Mouse (Mus musculus): ENCODE results near the gene Rab25. TPM values are rescaled to one million over a fixed set of nuclear protein-coding genes. Genes with fewer than 3 reads are reported as not detected.
A peak's percentile ranks its signal among the peaks of the same experiment; 100 is the strongest.
"Not testable (repeated sequence)": the region's sequence is repeated elsewhere in the genome, so short reads cannot be mapped to it uniquely, and the experiment has no call there.

Rab25 gene
- polyA plus RNA-seq (2015; fragmentation: Nextera tagmentation; extraction: Ambion mirVana), result 7.7 and 9.3 TPM in 2 replicates

GRCm38 (mm10) chr3:88548180-88548917 lies at the start of gene Rab25:
Rab25 (minus strand) TSS chr3:88548300.
- H3K9ac ChIP-seq, result no peak within 1 kb of the TSS
- H3K27ac ChIP-seq, result no peak within 1 kb of the TSS
- no peaks in the 10 kb centered on the region for H3K9me3 ChIP-seq

GRCm38 (mm10) chr3:88596547-88596946 lies 48.4 kb upstream of the Rab25 start:
- H3K4me2 ChIP-seq (replicated peaks); ATAC-seq (ENCODE audit: low FRiP score, low read depth); H3K27ac ChIP-seq; H3K9me3 ChIP-seq; H3K9ac ChIP-seq; H3K27me3 ChIP-seq; H3K4me3 ChIP-seq; H3K36me3 ChIP-seq: not testable (repeated sequence)
- H3K4me1 ChIP-seq, result peaks cover 19% of the 10 kb centered on the region
- WGBS, result 76% methylated on average over 4 of the region's 4 CpGs

More at GRCm38 (mm10) chr3:88548180-88548917, at the start of gene Rab25:
- H3K27me3 ChIP-seq, result no peaks in the 10 kb centered on the region
- 46% methylated on average over 18 of the region's 18 CpGs for WGBS
- H3K4me2 ChIP-seq (replicated peaks), result 0 out of 2 replicates have a peak within 1 kb of the TSS, but pooled peaks have one; percentile 9
- no peak for ATAC-seq (ENCODE audit: low FRiP score, low read depth)
- no peak within 1 kb of the TSS for H3K4me3 ChIP-seq
- H3K36me3 ChIP-seq, result no peaks in the 10 kb centered on the region
- H3K4me1 ChIP-seq, result peaks cover 16% of the 10 kb centered on the region

GRCm38 (mm10) chr3:88593893-88594580 lies 45.9 kb upstream of the Rab25 start:
- no peak; the same call in 1 of the 2 replicates for ATAC-seq (ENCODE audit: low FRiP score, low read depth)
- Histone ChIP-seq H3K27me3 (no peaks in the 10 kb centered on the region), H3K9ac (no peak overlapping the region), H3K4me2 (replicated peaks) (peak overlapping the region; percentile 31), H3K36me3 (peaks cover 6% of the 10 kb centered on the region), H3K27ac (peak overlapping the region; percentile 65; the same call in 1 of the 2 replicates), H3K4me3 (no peak overlapping the region), H3K9me3 (no peaks in the 10 kb centered on the region), H3K4me1 (peaks cover 32% of the 10 kb centered on the region)
- WGBS, result 35% methylated on average over 10 of the region's 10 CpGs

GRCm38 (mm10) chr3:88592942-88593576 lies 45.0 kb upstream of the Rab25 start:
- H3K27me3 ChIP-seq, result no peaks in the 10 kb centered on the region
- H3K9ac ChIP-seq, result no peak overlapping the region
- no peak for ATAC-seq (ENCODE audit: low FRiP score, low read depth)
- no peak overlapping the region for H3K4me3 ChIP-seq
- 74% methylated on average over 10 of the region's 10 CpGs for WGBS
- H3K36me3 ChIP-seq, result peaks cover 16% of the 10 kb centered on the region
- no peaks in the 10 kb centered on the region for H3K9me3 ChIP-seq
- H3K4me2 ChIP-seq (replicated peaks), result no peak overlapping the region
- no peak overlapping the region for H3K27ac ChIP-seq
- H3K4me1 ChIP-seq, result peaks cover 32% of the 10 kb centered on the region

- Histone ChIP-seq H3K4me2 (replicated peaks) (no peak overlapping the region), H3K27me3 (no peaks in the 10 kb centered on the region), H3K9ac (no peak overlapping the region), H3K9me3 (no peaks in the 10 kb centered on the region), H3K27ac (no peak overlapping the region; the same call in 1 of the 2 replicates), H3K4me3 (no peak overlapping the region), H3K4me1 (peaks cover 32% of the 10 kb centered on the region), H3K36me3 (peaks cover 25% of the 10 kb centered on the region)
- WGBS, result 35% methylated on average over 9 of the region's 9 CpGs
- no peak for ATAC-seq (ENCODE audit: low FRiP score, low read depth)
These were observed 44.0 kb upstream of the Rab25 start for GRCm38 (mm10) chr3:88591950-88592731.

- Histone ChIP-seq H3K9me3 (no peaks in the 10 kb centered on the region), H3K4me3 (no peak overlapping the region), H3K9ac (no peak overlapping the region; the same call in 1 of the 2 replicates), H3K36me3 (peaks cover 36% of the 10 kb centered on the region), H3K4me2 (replicated peaks) (no peak overlapping the region), H3K4me1 (peaks cover 32% of the 10 kb centered on the region), H3K27me3 (no peaks in the 10 kb centered on the region), H3K27ac (peak overlapping the region; percentile 33; the same call in 1 of the 2 replicates)
- 45% methylated on average over 3 of the region's 3 CpGs for WGBS
- ATAC-seq (ENCODE audit: low FRiP score, low read depth), result no peak
These were observed 42.9 kb upstream of the Rab25 start for GRCm38 (mm10) chr3:88591044-88591443.

GRCm38 (mm10) chr3:88590246-88590645 lies 42.1 kb upstream of the Rab25 start:
- peaks cover 32% of the 10 kb centered on the region for H3K4me1 ChIP-seq
- 28% methylated on average over 5 of the region's 5 CpGs for WGBS
- H3K27ac ChIP-seq, result peak overlapping the region; percentile 39; the same call in 1 of the 2 replicates
- peaks cover 43% of the 10 kb centered on the region for H3K36me3 ChIP-seq
- no peak overlapping the region for H3K4me3 ChIP-seq
- ATAC-seq (ENCODE audit: low FRiP score, low read depth), result no peak
- H3K27me3 ChIP-seq, result no peaks in the 10 kb centered on the region
- H3K9ac ChIP-seq, result no peak overlapping the region
- no peaks in the 10 kb centered on the region for H3K9me3 ChIP-seq
- no peak overlapping the region for H3K4me2 ChIP-seq (replicated peaks)

- Histone ChIP-seq H3K4me1 (peaks cover 13% of the 10 kb centered on the region), H3K27ac (no peak overlapping the region), H3K36me3 (peaks cover 73% of the 10 kb centered on the region), H3K4me3 (no peak overlapping the region), H3K27me3 (no peaks in the 10 kb centered on the region), H3K9me3 (no peaks in the 10 kb centered on the region), H3K9ac (no peak overlapping the region), H3K4me2 (replicated peaks) (no peak overlapping the region)
- ATAC-seq (ENCODE audit: low FRiP score, low read depth), result no peak
- WGBS, result 91% methylated on average over 5 of the region's 5 CpGs
These were observed 38.5 kb upstream of the Rab25 start for GRCm38 (mm10) chr3:88586640-88587039.

- Histone ChIP-seq H3K4me1 (peaks cover 12% of the 10 kb centered on the region), H3K27me3 (no peaks in the 10 kb centered on the region), H3K4me2 (replicated peaks) (no peak overlapping the region), H3K4me3 (no peak overlapping the region), H3K9ac (no peak overlapping the region), H3K9me3 (no peaks in the 10 kb centered on the region), H3K27ac (no peak overlapping the region), H3K36me3 (peaks cover 80% of the 10 kb centered on the region)
- no peak for ATAC-seq (ENCODE audit: low FRiP score, low read depth)
- 93% methylated on average over 6 of the region's 6 CpGs for WGBS
These were observed 37.7 kb upstream of the Rab25 start for GRCm38 (mm10) chr3:88585769-88586168.

GRCm38 (mm10) chr3:88579454-88580117 lies 31.5 kb upstream of the Rab25 start:
- H3K4me1 ChIP-seq, result peaks cover 17% of the 10 kb centered on the region
- peak overlapping the region; percentile 87 for H3K9ac ChIP-seq
- ATAC-seq (ENCODE audit: low FRiP score, low read depth), result peak; percentile 88
- peak overlapping the region; percentile 77 for H3K4me2 ChIP-seq (replicated peaks)
- WGBS, result under 1% methylated on average over 34 of the region's 34 CpGs
- no peaks in the 10 kb centered on the region for H3K9me3 ChIP-seq
- no peaks in the 10 kb centered on the region for H3K27me3 ChIP-seq
- H3K27ac ChIP-seq, result peak overlapping the region; percentile 45; the same call in 1 of the 2 replicates
- peaks cover 37% of the 10 kb centered on the region for H3K36me3 ChIP-seq
- H3K4me3 ChIP-seq, result peak overlapping the region; percentile 71

Measured in limb, embryonic 13.5 days (tissue).